Mouse (Mus musculus) retina, postnatal 1 day (tissue): Measurements from ENCODE around the gene Commd1.

Source experiments
- DNase-seq: peaks from one replicate; pipeline ENCODE4 v3.0.0-alpha.2; 2012

The Commd1 gene

GRCm38 (mm10) chr11:22883676-22884075, 98.5 kb downstream of the Commd1 start:
- no peak for DNase-seq

- DNase-seq: no peak
Observed at GRCm38 (mm10) chr11:22882926-22883325, 99.3 kb downstream of the Commd1 start.

GRCm38 (mm10) chr11:22880383-22881172, 101.6 kb downstream of the Commd1 start:
- no peak for DNase-seq

GRCm38 (mm10) chr11:22879645-22880044, 102.5 kb downstream of the Commd1 start:
- DNase-seq: no peak

GRCm38 (mm10) chr11:22876680-22877330, 105.4 kb downstream of the Commd1 start:
- DNase-seq: no peak

GRCm38 (mm10) chr11:22875279-22875678, 106.9 kb downstream of the Commd1 start:
- peak; percentile 36 for DNase-seq

- no peak for DNase-seq
Observed at GRCm38 (mm10) chr11:22874747-22875146, 107.4 kb downstream of the Commd1 start.

- DNase-seq: no peak
Observed at GRCm38 (mm10) chr11:22873383-22873782, 108.8 kb downstream of the Commd1 start.

- no peak for DNase-seq
Observed at GRCm38 (mm10) chr11:22872307-22872680, 109.9 kb downstream of the Commd1 start.

GRCm38 (mm10) chr11:22871628-22872306, 110.4 kb downstream of the Commd1 start:
- no peak for DNase-seq

GRCm38 (mm10) chr11:22868582-22868981, 113.6 kb downstream of the Commd1 start:
- no peak for DNase-seq

- DNase-seq: no peak
Observed at GRCm38 (mm10) chr11:22867691-22868090, 114.5 kb downstream of the Commd1 start.

GRCm38 (mm10) chr11:22865635-22866246, 116.4 kb downstream of the Commd1 start:
- no peak for DNase-seq

- DNase-seq: peak; percentile 87
Observed at GRCm38 (mm10) chr11:22864305-22865060, 117.7 kb downstream of the Commd1 start.

- DNase-seq: peak; percentile 29
Observed at GRCm38 (mm10) chr11:22863581-22863980, 118.6 kb downstream of the Commd1 start.

- DNase-seq: no peak
Observed at GRCm38 (mm10) chr11:22861315-22861714, 120.9 kb downstream of the Commd1 start.

GRCm38 (mm10) chr11:22860335-22861227, 121.6 kb downstream of the Commd1 start, which contains the start of gene B3gnt2:
Gene B3gnt2, minus strand, starts transcription at chr11:22860961.
- no peak for DNase-seq

GRCm38 (mm10) chr11:22859633-22860334, 122.4 kb downstream of the Commd1 start:
- DNase-seq: peak; percentile 90

GRCm38 (mm10) chr11:22859301-22859632, 122.9 kb downstream of the Commd1 start:
- DNase-seq: no peak

- peak; percentile 21 for DNase-seq
Observed at GRCm38 (mm10) chr11:22858441-22859300, 123.5 kb downstream of the Commd1 start.
